Mouse (Mus musculus) right cerebral cortex, postnatal 14 days (tissue): ENCODE results near the gene Cltb.

Experiments
- DNase-seq: peaks from one replicate; pipeline ENCODE4 v3.0.0; 2022

Gene Cltb

GRCm38 (mm10) chr13:54560608-54561007 is 50.5 kb downstream of the Cltb start:
- DNase-seq = no peak

- no peak for DNase-seq
Measured at GRCm38 (mm10) chr13:54559656-54560055, 51.5 kb downstream of the Cltb start.

GRCm38 (mm10) chr13:54557652-54558051 is 53.5 kb downstream of the Cltb start:
- no peak for DNase-seq

- DNase-seq = no peak
Measured at GRCm38 (mm10) chr13:54556796-54557195, 54.3 kb downstream of the Cltb start.

GRCm38 (mm10) chr13:54556176-54556575 is 55.0 kb downstream of the Cltb start:
- DNase-seq = no peak

- no peak for DNase-seq
Measured at GRCm38 (mm10) chr13:54548036-54548435, 63.1 kb downstream of the Cltb start.
